Mouse (Mus musculus) frontal cortex, postnatal 10 days (tissue): Measurements from ENCODE around the gene Rnps1.
A peak's percentile ranks its signal among the peaks of the same experiment; 100 is the strongest.

Experiments used
- DNase-seq, 2 experiments: peaks; one replicate each; pipeline ENCODE4 v3.0.0; 2022; ENCODE audit warnings: low spot score in 2 of 2, mixed read lengths in 1 of 2

Rnps1 gene

DNA sequence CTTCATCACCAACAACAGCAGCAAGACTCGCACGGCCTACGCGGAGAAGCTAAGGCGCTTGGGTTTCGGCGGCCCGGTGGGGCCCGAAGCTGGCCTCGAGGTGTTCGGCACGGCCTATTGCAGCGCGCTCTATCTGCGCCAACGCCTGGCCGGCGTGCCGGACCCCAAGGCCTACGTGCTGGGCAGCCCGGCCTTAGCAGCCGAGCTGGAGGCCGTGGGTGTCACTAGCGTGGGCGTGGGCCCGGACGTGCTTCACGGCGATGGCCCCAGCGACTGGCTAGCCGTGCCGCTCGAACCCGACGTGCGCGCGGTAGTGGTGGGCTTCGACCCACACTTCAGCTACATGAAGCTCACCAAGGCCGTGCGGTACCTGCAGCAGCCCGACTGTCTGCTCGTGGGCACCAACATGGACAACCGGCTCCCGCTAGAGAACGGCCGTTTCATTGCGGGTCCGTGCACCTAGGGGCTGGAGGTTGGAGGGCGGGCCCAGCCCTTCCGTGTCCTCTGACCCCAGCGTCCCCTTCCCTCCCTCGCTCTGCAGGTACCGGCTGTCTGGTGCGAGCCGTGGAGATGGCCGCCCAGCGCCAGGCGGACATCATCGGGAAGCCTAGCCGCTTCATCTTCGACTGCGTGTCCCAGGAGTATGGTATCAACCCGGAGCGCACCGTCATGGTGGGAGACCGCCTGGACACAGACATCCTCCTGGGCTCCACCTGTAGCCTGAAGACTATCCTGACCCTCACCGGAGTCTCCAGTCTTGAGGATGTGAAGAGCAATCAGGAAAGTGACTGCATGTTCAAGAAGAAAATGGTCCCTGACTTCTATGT lies 56.5 kb downstream of the Rnps1 start:
- peak in 1 of 2 experiments; percentile 56 for DNase-seq

DNA sequence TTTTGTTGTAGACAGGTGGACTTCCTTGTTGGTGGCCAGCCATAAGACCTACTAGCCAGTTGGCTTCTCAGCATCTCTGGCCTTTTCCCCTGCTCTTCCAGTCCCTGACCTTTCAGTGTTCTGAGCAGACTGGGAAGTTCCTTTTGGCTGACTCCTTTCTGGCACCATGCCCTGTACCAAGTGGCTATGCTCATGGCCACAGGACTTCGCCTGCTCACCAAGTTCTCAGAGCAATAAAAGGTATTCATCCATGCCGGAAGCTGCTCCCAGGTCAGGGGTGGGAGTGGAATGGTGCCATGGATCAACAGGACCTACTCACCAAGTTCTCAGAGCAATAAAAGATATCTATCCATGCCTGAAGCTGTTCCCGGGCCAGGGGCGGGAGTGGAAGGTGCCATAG lies 58.1 kb downstream of the Rnps1 start:
- DNase-seq, result no peak

DNA sequence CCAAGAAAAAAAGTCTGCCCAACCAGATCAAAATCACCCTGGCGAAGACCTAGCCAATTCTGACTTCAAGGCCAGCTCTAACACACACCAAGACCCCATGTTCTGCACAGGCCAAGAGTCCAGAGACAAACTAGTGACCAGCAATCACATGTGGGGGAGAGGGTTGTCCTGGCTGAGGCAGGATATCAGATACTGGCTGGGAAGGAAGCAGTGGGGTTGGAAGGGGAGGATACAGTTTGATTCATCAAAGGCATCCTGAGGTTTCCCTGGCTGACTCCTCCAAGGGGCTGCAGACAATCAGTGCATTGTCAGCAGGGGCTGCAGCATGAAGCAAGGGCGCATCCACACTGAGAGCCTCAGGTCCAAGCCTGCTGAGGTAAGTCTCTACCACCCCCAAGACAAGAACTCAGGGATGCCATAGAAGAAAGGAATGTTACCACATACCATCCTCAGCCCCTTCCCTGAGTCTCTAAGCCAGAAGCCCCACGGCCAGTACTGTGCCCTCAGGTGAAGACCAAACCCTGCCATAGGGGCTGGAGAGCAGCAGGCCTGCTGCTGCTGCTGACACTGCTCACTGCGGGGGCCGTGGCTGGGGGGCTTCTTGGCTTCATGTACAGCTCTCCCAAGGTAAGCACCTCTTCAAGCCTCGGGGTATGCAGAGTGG lies 59.4 kb downstream of the Rnps1 start, which contains the start of gene Bricd5:
Bricd5 (plus strand) TSS at position 273 of the 664 bp plus-strand sequence.
- no peak for DNase-seq

DNA sequence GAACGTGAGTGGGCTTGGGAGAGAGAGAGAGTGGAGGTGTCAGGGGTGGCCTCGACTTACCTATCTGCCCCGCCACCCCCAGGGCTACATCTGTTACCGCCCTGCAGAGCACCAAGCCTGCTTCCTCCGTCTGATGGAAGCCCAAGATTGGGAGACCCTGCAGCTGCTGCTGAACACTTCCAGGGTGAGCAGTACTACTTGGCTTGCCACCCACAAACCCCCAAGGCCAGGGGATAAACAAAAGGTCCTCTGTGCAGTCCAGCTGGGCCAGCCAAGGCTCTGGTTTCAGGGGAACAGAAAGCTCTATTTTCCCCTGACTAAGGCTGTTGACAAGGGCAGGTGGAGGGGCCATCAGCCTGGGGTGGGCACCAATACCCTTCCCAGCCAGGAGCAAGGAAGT lies 60.2 kb downstream of the Rnps1 start:
- peak; percentile 54 to 72 for DNase-seq
